Mouse (Mus musculus) thymus, postnatal 10 days (tissue): ENCODE results near the gene Hrh2.
A peak's percentile ranks its signal among the peaks of the same experiment; 100 is the strongest.

Source experiments
- DNase-seq, 2 experiments: peaks; one replicate each; pipeline ENCODE4 v3.0.0; 2021; ENCODE audit warnings: low spot score in 2 of 2

Hrh2 gene

DNA sequence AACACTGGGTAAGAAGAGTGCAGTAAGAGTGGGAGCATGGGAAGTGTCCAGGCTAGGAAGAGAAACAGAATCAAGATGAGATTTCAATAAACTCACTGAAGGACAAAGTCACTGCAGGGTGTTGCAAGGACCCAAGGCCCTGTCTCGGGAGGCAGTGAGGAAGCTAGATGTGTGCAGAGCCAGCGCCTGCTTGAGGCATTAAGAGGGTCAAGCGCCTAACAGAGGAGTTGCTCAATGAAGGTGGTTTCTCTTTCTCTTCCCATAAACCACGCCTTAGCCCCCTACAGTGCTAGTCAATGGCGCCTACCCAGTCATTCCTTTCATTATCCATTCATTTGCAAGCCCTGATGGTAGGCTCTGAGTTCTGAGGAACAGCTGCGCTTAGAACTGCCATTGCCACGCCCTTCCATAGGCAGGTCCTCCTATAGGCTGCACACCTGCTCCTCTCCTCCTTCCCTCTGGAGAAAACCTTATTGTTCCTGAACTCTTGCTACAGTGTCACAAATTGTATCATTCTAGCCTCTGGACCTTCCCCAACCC is 23.9 kb downstream of the Hrh2 start:
- no peak for DNase-seq

DNA sequence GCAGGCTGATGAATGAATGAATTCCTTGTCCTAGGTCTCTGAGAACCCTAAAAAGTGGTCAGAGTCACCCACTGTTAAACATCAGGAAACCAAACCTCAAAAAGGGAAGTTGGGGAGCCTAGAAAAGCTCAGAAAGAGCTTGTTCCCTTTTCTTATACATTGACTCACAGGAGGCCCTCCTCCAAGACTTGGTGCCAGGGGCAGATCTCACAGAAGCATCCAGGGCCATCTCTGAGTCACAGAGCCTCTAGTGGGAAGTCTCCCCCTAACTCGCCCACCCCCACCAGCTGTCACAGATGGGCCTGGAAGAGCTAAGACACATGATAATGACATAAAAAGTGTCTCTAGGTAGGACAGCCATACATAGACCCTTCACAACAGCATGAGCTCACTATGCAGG is 26.4 kb downstream of the Hrh2 start:
- no peak for DNase-seq

- DNase-seq, result no peak
These were observed 29.8 kb downstream of the Hrh2 start for GRCm38 (mm10) chr13:54221631-54222179.

- DNase-seq, result no peak
These were observed 31.2 kb downstream of the Hrh2 start for GRCm38 (mm10) chr13:54222921-54223769.

- peak in 1 of 2 experiments; percentile 27 for DNase-seq
These were observed 36.1 kb downstream of the Hrh2 start for GRCm38 (mm10) chr13:54227916-54228483.

DNA sequence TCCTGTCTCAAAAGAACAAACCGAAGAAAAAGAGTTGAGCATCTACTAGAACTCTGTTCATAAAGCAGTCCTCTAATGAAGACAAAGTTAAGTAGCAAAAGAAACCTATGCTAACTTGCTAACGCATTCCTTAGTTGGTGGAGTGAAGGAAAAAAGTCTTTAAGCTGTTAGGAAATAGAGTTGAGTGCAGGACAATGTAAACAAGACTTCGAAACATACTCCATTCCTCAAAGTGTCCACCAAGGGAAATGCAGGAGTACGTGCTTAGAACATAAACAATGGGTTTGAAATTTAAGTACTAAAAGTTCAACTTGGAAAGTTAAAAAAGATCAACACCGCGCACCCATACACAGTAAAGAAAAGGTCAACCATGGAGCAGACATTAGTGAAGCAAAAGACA is 38.2 kb downstream of the Hrh2 start:
- DNase-seq, result no peak

DNA sequence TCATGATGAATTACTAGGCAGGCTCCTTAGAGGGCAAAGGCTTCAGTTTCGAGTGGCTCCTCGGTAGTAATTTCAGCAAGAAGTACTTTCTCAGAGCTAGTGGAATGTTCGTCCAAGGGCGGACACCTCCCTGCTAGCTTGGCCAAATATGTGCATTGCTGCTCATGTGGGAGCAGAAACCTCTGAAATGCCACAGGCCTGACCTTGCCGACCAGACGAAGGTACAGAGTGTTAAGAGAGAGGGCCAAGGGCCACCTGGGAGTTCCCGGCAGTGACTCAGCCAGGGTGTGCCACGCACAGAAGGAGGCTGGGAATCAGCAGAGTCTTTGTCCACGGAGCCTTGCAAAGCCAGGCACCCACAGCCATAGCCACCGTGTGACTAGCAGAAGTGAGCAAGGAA is 39.9 kb downstream of the Hrh2 start:
- DNase-seq, result no peak

DNA sequence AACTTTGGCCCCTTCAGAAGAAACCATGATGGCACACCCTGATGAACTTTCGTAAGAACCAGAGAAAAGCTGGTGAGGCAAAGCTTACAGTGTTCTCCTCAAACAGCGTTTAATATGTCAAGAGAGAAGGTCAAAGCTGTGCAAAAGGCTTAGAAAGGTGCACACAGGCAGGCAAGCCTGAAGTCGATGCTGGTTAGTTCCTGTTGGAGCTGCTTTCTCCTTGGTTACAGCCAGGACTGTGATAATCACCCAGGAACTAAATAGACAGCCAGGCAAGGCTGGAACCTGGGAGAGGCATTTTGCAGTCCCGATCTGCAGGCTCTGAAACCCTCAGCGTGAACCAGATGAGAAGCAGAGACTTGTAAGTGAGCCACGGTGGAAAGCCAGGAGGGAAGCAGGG is 45.6 kb downstream of the Hrh2 start:
- DNase-seq, result no peak

GRCm38 (mm10) chr13:54238585-54239323 is 46.8 kb downstream of the Hrh2 start:
- no peak for DNase-seq

GRCm38 (mm10) chr13:54242380-54242779 is 50.5 kb downstream of the Hrh2 start:
- peak in 1 of 2 experiments; percentile 37 for DNase-seq

- no peak for DNase-seq
These were observed 53.3 kb downstream of the Hrh2 start for GRCm38 (mm10) chr13:54245204-54245603.

DNA sequence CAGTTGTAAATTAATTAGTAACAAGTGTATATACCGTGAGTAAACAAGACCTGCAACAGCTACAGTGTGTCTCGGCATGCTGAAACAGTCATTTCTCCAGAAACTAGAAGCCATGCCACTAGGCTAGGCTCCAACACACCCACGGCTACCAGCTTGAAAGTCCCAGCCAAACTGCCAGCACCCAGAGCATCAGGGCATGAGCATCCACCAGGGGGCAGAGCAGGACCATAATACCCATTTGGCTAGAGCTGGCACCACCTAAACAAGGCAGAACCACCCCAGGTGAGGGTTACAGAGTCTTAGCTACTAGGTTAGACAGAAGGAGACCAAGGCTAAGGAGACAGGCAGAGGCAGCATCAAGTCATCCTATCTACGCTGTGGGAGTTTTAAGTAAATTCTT is 55.6 kb downstream of the Hrh2 start:
- DNase-seq, result peak in 1 of 2 experiments; percentile 53

- no peak for DNase-seq
These were observed 56.6 kb downstream of the Hrh2 start for GRCm38 (mm10) chr13:54248436-54248995.

DNA sequence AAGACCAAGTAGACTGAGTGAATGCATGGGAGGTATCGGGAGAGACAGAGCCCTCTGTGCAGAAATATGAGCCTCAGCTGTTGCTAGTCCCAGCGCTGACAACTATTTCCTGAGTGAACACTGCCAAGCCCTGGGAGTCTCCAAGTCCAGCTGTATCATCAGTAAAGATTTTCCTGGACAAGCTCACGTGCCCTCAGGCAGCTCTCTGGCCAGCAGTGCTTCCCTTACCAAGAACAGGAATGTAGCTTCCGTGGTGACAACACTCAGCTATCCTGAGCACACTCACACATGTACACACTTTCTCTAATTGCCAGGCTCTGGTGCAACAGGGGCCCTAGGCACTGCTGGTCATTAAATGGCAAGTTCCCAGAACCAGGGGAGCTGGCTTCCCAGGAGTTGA is 57.1 kb downstream of the Hrh2 start:
- DNase-seq, result no peak

- no peak for DNase-seq
These were observed 58.4 kb downstream of the Hrh2 start for GRCm38 (mm10) chr13:54250346-54250745.

DNA sequence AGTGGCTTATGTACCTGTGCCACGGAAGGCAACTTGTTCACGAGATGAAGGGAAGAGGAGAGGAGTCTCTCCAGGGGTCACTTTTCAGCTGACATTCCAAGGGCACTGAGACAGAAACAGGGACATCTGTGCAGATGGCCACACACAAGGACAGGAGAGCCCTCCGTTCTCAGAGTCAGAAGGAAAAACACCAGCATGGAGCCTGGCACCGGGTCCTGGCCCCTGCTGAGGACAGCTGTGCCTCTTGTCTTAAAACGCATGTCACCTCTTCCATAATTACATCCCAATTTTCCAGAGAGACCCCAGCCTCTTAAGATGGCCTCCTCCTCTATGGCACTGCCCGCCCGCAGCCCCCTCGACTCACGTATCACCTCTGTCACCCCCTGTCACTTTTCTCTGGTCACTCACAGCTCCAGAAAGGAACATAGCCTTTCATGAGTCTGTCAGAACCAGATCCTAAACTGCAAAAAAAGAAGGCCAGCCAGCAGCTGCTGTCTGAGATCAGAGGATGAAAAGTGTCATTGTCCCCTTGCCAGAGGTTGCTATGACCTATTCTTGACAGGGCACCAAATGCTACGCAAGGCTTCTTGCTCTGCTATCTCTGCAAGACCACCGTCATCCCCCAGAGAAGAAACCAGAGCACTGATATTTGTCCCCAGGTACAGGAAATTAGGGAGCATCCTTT is 59.8 kb downstream of the Hrh2 start:
- no peak for DNase-seq

DNA sequence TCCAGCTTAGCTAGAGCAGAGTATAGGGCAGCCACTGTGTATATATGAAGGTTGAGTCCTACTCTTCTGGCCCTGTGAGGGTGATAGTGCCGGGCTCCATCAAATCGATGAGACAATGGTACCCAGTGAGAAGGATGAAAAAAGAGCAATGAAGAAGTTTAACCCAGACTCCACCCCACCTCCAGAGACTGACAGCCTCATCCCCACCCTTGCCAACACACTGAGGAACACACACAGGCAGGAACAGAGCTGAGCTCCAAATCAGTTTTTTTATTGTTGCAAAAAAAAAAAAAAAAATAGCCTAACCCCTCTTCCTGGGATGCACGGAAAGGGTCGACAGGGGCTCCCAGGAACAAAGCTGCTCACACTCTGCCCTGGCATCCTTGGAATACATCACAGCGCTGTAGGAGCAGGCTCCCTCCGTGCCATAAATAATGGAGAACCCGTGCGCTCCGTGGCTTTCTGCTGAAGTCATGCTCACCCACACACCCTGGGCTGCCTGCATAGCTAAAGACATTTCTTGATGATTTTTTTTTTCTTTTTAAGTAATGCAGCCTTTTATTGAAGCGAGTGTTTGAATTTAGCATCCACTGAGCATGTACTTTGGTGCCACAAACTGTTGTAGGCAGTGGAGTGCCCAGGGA is 65.8 kb downstream of the Hrh2 start:
- DNase-seq, result no peak

- no peak for DNase-seq
These were observed 66.4 kb downstream of the Hrh2 start for GRCm38 (mm10) chr13:54258231-54258743.

DNA sequence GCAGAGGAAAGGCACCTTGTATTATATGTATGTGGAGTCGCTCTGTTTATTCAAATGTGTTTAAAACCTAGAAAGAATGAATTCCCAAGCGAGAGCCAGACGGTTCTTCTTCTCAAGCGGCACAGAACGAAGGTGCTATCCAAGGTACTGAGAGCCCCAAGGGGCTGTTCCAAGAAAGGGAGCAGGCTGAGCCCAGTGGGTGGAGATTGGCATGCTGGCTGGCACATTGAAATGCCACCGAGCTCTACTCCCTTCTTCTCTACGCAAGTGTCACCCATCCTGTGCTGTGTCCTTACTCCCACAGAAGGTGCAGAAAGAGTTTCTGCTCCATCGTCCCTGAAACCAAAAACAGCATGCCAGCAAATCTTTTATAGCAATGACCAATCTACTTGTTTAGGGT is 68.4 kb downstream of the Hrh2 start:
- no peak for DNase-seq

GRCm38 (mm10) chr13:54262741-54263510 is 71.0 kb downstream of the Hrh2 start:
- no peak for DNase-seq
